Mouse (Mus musculus) retina, postnatal 1 day (tissue): Measurements from ENCODE around the gene Dennd2d.

Source experiments
- DNase-seq: peaks from one replicate; pipeline ENCODE4 v3.0.0-alpha.2; 2012

The Dennd2d gene

GRCm38 (mm10) chr3:106482281-106483081, at the start of gene Dennd2d:
Gene Dennd2d (plus strand): TSS chr3:106482405.
- peak; percentile 60 for DNase-seq

GRCm38 (mm10) chr3:106448571-106448970, 33.6 kb upstream of the Dennd2d start:
- peak; percentile 73 for DNase-seq

GRCm38 (mm10) chr3:106448995-106449394, 33.2 kb upstream of the Dennd2d start:
- DNase-seq = no peak

- no peak for DNase-seq
These were observed 32.6 kb upstream of the Dennd2d start for GRCm38 (mm10) chr3:106449567-106449966.

- DNase-seq = no peak
These were observed 29.6 kb upstream of the Dennd2d start for GRCm38 (mm10) chr3:106452616-106453015.

- DNase-seq = no peak
These were observed 24.8 kb upstream of the Dennd2d start for GRCm38 (mm10) chr3:106457298-106457869.

- no peak for DNase-seq
These were observed 20.1 kb upstream of the Dennd2d start for GRCm38 (mm10) chr3:106462059-106462470.

- DNase-seq = no peak
These were observed 19.7 kb upstream of the Dennd2d start for GRCm38 (mm10) chr3:106462493-106462892.

- no peak for DNase-seq
These were observed 17.5 kb upstream of the Dennd2d start for GRCm38 (mm10) chr3:106464750-106465149.

- no peak for DNase-seq
These were observed 8.0 kb upstream of the Dennd2d start for GRCm38 (mm10) chr3:106474210-106474609.

GRCm38 (mm10) chr3:106476863-106477262, 5.3 kb upstream of the Dennd2d start:
- no peak for DNase-seq

- DNase-seq = no peak
These were observed 1.1 kb downstream of the Dennd2d start for GRCm38 (mm10) chr3:106483297-106483696.

GRCm38 (mm10) chr3:106483796-106484405, 1.7 kb downstream of the Dennd2d start:
- DNase-seq = no peak

GRCm38 (mm10) chr3:106484861-106485260, 2.7 kb downstream of the Dennd2d start:
- DNase-seq = no peak

GRCm38 (mm10) chr3:106485810-106486209, 3.6 kb downstream of the Dennd2d start:
- no peak for DNase-seq

- no peak for DNase-seq
These were observed 5.3 kb downstream of the Dennd2d start for GRCm38 (mm10) chr3:106487551-106487950.

GRCm38 (mm10) chr3:106490239-106490638, 8.0 kb downstream of the Dennd2d start:
- DNase-seq = no peak

GRCm38 (mm10) chr3:106492723-106493122, 10.5 kb downstream of the Dennd2d start:
- no peak for DNase-seq

GRCm38 (mm10) chr3:106493202-106493601, 11.0 kb downstream of the Dennd2d start:
- no peak for DNase-seq

GRCm38 (mm10) chr3:106493882-106494281, 11.7 kb downstream of the Dennd2d start:
- no peak for DNase-seq

- DNase-seq = no peak
These were observed 12.3 kb downstream of the Dennd2d start for GRCm38 (mm10) chr3:106494417-106494950.

- DNase-seq = no peak
These were observed 13.3 kb downstream of the Dennd2d start for GRCm38 (mm10) chr3:106495346-106496044.
